Mouse (Mus musculus) lung, adult 10 weeks (tissue): ENCODE results near the gene R3hdml. TPM values are rescaled to one million over a fixed set of nuclear protein-coding genes. Genes with fewer than 3 reads are reported as not detected.

Experiments used
- polyA plus RNA-seq: library from polyadenylated mRNA; stranded (reverse); fragments of 350-450 nt; fragmentation: Illumina TruSeq; extraction: RNeasy Lipid Tissue Mini Kit (QIAGEN cat#74804); gene quantifications from one replicate; pipeline ENCODE4 v1.2.3, GENCODE M21; 2014; ENCODE audit warnings: low read depth, low replicate concordance; ENCODE audit not compliant: insufficient read depth

Gene R3hdml
- polyA plus RNA-seq: not detected

GRCm38 (mm10) chr2:163492018-163492417 is at the start of gene R3hdml:
R3hdml (plus strand) TSS chr2:163492318.

DNA sequence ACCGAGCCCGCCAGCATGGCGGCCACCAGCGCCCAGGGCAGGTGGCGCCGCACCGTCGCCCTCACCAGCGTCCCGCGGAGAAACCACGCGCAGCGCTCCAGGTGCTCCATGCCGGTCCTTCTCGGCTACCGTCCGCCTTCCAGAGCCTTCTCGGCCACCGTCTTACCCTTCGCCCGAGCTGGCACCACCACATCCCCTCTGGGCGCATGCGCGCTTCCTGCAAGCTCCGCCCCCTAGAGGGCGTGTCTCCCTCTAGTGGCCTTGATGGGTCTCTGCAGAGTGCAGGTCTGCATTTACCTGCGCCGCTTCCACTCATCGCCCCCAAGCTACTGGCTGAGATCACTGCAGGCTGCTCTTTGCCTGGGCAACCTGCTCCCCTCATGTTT is 19.7 kb upstream of the R3hdml start, which contains the start of gene Fitm2:
Gene Fitm2 (minus strand): TSS at position 164 of the 386 bp plus-strand sequence.

GRCm38 (mm10) chr2:163506300-163507004 is 14.3 kb downstream of the R3hdml start, which contains the start of gene Hnf4a:
Hnf4a (plus strand) TSS chr2:163506808.

Other genes starting within 250 kb of the R3hdml start
- gene Jph2, start 94.3 kb upstream of the R3hdml start, polyA plus RNA-seq: 13.1 TPM
- gene Oser1, start 67.6 kb upstream of the R3hdml start, polyA plus RNA-seq: 33.8 TPM
- gene Gdap1l1, start 53.8 kb upstream of the R3hdml start, polyA plus RNA-seq: not detected
- 14.0 TPM for gene Fitm2, start 19.7 kb upstream of the R3hdml start, polyA plus RNA-seq
- gene Hnf4a, start 14.5 kb downstream of the R3hdml start, polyA plus RNA-seq: not detected
- 9.4 TPM for gene Ttpal, start 110.0 kb downstream of the R3hdml start, polyA plus RNA-seq
- gene Serinc3, start 152.8 kb downstream of the R3hdml start, polyA plus RNA-seq: 365 TPM
- 80.5 TPM for gene Pkig, start 166.1 kb downstream of the R3hdml start, polyA plus RNA-seq